Mouse (Mus musculus) forebrain, embryonic 11.5 days (tissue): ENCODE data around the gene Cbwd1. TPM values are rescaled to one million over a fixed set of nuclear protein-coding genes. Genes with fewer than 3 reads are reported as not detected.
"Not testable (repeated sequence)": the region's sequence is repeated elsewhere in the genome, so short reads cannot be mapped to it uniquely, and the experiment has no call there.

Experiments used
- ATAC-seq: fragments of 200-750 bp; cut with Nextera tagmentation; replicated peaks from 2 replicates; pipeline ENCODE4 v1.8.0; 2017; ENCODE audit warnings: moderate TSS enrichment; ENCODE audit not compliant: low FRiP score
- DNase-seq: peaks from one replicate; pipeline ENCODE4 v3.0.0-alpha.2; 2017; ENCODE audit warnings: low spot score
- H3K27ac ChIP-seq: fragments of 300-500 bp; sonication (generic); 2 replicates; pipeline ENCODE4 v1.5.1; 2014; ENCODE audit warnings: low read depth, low read length
- H3K27me3 ChIP-seq: fragments of 300-500 bp; sonication (generic); 2 replicates; pipeline ENCODE4 v1.6.1; 2014; ENCODE audit warnings: mild to moderate bottlenecking, low read length, mixed read lengths; ENCODE audit not compliant: control insufficient read depth, insufficient read depth
- H3K36me3 ChIP-seq: fragments of 300-500 bp; sonication (generic); 2 replicates; pipeline ENCODE4 v1.6.1; 2014; ENCODE audit warnings: mild to moderate bottlenecking, low read length, moderate library complexity, mixed read lengths; ENCODE audit not compliant: control insufficient read depth, insufficient read depth
- H3K4me1 ChIP-seq: fragments of 300-500 bp; sonication (generic); replicated peaks from 2 replicates; pipeline ENCODE4 v1.6.1; 2014; ENCODE audit warnings: low read length, mixed read lengths; ENCODE audit not compliant: control insufficient read depth, insufficient read depth
- H3K4me2 ChIP-seq: fragments of 300-500 bp; sonication (generic); 2 replicates; pipeline ENCODE4 v1.6.1; 2014; ENCODE audit warnings: low read depth, mild to moderate bottlenecking, low read length, moderate library complexity, mixed read lengths; ENCODE audit not compliant: severe bottlenecking
- H3K4me3 ChIP-seq: fragments of 300-500 bp; sonication (generic); 2 replicates; pipeline ENCODE4 v1.5.1; 2014; ENCODE audit warnings: low read depth, low read length
- H3K9ac ChIP-seq: fragments of 300-500 bp; sonication (generic); 2 replicates; pipeline ENCODE4 v1.6.1; 2014; ENCODE audit warnings: low read length
- H3K9me3 ChIP-seq: fragments of 300-500 bp; sonication (generic); 2 replicates; pipeline ENCODE4 v1.6.1; 2016; ENCODE audit warnings: low read length, mixed read lengths; ENCODE audit not compliant: control insufficient read depth
- WGBS: fragments of 180-500 bp; shearing (Covaris S2); extraction: QIAGEN DNeasy Blood & Tissue Kit; methylation state at CpG from one replicate; pipeline ENCODE4 v1.1.7; 2014; 5-methylcytosine and 5-hydroxymethylcytosine counted together
- polyA plus RNA-seq: library from polyadenylated mRNA; unstranded; fragments of >200 nt; fragmentation: Nextera tagmentation; extraction: Ambion mirVana; gene quantifications from 2 replicates; pipeline ENCODE4 v1.2.1, GENCODE M21; 2014

The Cbwd1 gene
- polyA plus RNA-seq, 1 experiment from 2014 or later: 22.2 TPM

DNA sequence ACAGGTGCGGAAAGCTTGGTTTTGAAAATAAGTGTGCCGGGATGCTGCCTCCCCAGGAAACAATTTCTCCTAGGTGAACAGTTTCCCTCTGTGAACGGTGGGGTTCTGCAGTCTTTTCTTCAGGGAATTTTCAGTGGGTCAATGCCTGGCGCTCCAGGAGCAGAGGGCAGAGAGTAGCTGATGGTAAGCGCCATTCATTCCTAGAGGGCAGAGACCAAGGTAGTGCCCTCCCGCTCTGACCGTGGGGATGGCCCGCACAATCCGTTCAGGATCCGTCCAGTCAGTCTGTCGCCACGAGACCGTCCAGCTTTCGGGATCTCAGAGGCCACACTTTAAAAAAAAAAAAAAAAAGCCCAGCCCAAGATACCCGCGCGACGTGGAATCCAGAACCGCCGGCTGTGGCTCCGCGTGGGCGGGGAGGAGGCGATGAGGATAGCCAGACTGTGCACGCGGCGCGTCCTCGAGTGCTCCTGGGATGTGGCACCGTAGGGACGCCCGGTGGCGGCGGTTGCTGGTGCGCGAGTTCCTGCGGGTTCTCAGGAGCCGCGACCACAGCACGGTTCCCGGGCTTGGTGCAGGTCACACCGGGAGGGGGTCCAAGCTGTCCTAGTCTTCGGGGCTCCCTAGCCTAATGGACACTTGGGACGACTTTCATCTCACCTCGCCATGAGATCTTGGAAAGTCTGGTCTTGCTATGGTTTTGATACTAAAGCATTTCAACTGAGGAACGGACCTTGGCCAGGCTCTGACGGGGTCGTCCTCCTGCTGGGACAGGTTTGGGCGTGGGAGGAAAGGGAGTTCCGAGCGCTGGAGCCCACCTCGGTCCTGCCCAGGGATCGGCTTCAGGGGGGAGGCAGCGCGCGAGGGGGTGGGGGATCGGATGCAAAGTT lies 64.2 kb downstream of the Cbwd1 start:
- peak overlapping the region; percentile 9; the same call in 1 of the 2 replicates for H3K4me3 ChIP-seq
- H3K9me3 ChIP-seq: no peaks in the 10 kb centered on the region
- no peak overlapping the region for H3K27ac ChIP-seq
- DNase-seq: peak; percentile 64
- peaks cover 61% of the 10 kb centered on the region for H3K27me3 ChIP-seq
- peak overlapping the region; percentile 31; the same call in 1 of the 2 replicates for H3K4me2 ChIP-seq
- no peaks in the 10 kb centered on the region for H3K36me3 ChIP-seq
- ATAC-seq: no peak
- no peak overlapping the region for H3K9ac ChIP-seq
- peaks cover 12% of the 10 kb centered on the region for H3K4me1 ChIP-seq
- WGBS: 1% methylated on average over 57 of the region's 57 CpGs

DNA sequence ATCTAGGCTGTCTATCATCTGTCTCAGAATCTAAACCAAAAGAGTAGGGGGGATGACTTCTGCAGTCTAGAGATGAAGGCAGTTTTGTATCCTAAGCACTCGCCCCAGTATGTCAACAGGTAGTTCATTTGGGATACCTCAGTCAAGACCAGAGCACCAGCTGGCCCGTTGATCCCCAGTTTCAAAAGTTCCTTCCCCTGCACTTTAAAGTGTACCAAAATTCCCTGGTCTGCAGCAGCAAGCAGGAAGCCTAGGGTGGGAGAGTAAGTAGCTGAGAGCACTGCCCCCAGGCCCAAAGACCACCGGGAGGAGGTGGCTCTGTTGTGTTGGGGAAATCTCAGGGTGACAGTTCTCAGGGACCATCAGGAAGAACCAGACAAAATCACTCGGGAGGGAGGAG lies 64.9 kb downstream of the Cbwd1 start:
- no peak for ATAC-seq
- no peak overlapping the region for H3K27ac ChIP-seq
- no peak overlapping the region for H3K4me3 ChIP-seq
- H3K36me3 ChIP-seq: no peaks in the 10 kb centered on the region
- WGBS: 34% methylated on average over 4 of the region's 4 CpGs
- DNase-seq: peak; percentile 43
- no peak overlapping the region for H3K4me2 ChIP-seq
- peaks cover 12% of the 10 kb centered on the region for H3K4me1 ChIP-seq
- no peak overlapping the region for H3K9ac ChIP-seq
- peaks cover 54% of the 10 kb centered on the region for H3K27me3 ChIP-seq
- H3K9me3 ChIP-seq: no peaks in the 10 kb centered on the region

DNA sequence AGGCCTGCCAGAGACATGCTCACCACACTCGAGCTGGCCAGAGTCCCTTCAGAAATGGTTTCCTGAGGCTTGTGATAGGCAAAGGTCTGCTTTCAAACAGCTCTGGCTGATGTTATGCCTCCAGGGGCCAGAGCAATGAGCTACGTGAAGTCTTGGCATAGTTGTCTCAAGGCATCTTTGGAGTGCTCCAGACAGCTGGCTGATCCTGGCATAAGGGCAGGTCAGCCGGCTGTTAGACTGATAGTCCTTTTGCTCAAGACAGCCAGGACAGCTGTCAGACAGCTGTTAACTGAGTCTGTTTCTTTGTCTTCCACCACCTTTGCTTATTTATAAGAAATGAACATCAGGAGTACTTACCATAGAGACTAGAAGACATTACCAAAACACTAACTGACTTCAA lies 74.5 kb downstream of the Cbwd1 start:
- WGBS: 84% methylated on average over 3 of the region's 3 CpGs
- no peak for ATAC-seq
- no peaks in the 10 kb centered on the region for H3K36me3 ChIP-seq

DNA sequence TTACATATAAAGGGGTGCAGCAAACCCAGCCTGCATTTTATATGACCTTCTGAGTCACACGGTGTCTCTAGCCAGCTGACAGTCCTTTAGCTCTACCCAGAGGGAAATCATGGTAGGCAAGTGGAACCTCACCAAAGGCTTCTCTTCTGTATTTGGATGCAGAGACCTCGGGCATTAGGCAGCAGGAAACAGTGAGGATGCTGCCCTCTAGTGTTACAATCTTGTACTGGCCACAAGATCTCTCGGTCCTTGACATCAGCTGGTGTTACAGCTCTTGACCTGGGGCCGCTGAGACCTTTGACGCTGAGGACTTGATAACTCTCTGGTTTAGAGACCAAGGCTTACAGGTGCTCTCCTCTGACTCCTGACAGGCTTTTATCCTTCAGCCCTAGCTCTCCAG lies 75.9 kb downstream of the Cbwd1 start:
- H3K27ac ChIP-seq: no peak overlapping the region
- H3K4me2 ChIP-seq: no peak overlapping the region
- H3K9ac ChIP-seq: no peak overlapping the region
- H3K27me3 ChIP-seq: no peaks in the 10 kb centered on the region
- H3K9me3 ChIP-seq: no peaks in the 10 kb centered on the region
- H3K4me3 ChIP-seq: no peak overlapping the region
- ATAC-seq: no peak
- H3K4me1 ChIP-seq: no peaks in the 10 kb centered on the region
- peak; percentile 65 for DNase-seq
- no peaks in the 10 kb centered on the region for H3K36me3 ChIP-seq
- 17% methylated on average over 5 of the region's 5 CpGs for WGBS

More for the DNA sequence above, 74.5 kb downstream of the Cbwd1 start:
- no peak overlapping the region for H3K4me3 ChIP-seq
- no peaks in the 10 kb centered on the region for H3K27me3 ChIP-seq
- H3K4me2 ChIP-seq: no peak overlapping the region
- H3K4me1 ChIP-seq: no peaks in the 10 kb centered on the region
- H3K27ac ChIP-seq: no peak overlapping the region
- H3K9me3 ChIP-seq: no peaks in the 10 kb centered on the region
- peak; percentile 23 for DNase-seq
- H3K9ac ChIP-seq: no peak overlapping the region

DNA sequence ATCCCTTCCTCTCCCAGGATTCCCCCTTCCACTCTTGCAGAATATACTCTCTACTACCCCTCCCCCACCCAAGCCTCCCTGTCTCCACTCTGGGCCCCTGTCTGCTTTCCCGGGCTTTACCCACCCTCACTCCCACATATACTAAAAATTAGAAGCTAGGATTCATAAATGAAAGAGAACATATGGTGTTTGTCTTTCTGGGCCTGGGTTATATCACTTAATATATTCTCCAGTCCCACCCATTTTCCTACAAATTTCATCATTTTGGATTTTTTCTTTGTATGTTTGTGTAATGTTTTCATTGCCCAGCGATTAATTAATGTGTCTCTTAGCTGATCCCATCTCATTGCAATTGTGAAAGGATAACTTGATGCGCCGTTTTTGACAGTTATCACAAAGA lies 80.2 kb downstream of the Cbwd1 start:
- DNase-seq (peak; percentile 38), ATAC-seq (no peak)
- H3K9me3 ChIP-seq: no peaks in the 10 kb centered on the region
- no peak overlapping the region for H3K27ac ChIP-seq
- no peak overlapping the region for H3K4me2 ChIP-seq
- H3K4me1 ChIP-seq: no peaks in the 10 kb centered on the region
- no peaks in the 10 kb centered on the region for H3K27me3 ChIP-seq
- H3K36me3 ChIP-seq: no peaks in the 10 kb centered on the region
- no peak overlapping the region for H3K9ac ChIP-seq
- WGBS: 61% methylated on average over 4 of the region's 4 CpGs
- no peak overlapping the region for H3K4me3 ChIP-seq

DNA sequence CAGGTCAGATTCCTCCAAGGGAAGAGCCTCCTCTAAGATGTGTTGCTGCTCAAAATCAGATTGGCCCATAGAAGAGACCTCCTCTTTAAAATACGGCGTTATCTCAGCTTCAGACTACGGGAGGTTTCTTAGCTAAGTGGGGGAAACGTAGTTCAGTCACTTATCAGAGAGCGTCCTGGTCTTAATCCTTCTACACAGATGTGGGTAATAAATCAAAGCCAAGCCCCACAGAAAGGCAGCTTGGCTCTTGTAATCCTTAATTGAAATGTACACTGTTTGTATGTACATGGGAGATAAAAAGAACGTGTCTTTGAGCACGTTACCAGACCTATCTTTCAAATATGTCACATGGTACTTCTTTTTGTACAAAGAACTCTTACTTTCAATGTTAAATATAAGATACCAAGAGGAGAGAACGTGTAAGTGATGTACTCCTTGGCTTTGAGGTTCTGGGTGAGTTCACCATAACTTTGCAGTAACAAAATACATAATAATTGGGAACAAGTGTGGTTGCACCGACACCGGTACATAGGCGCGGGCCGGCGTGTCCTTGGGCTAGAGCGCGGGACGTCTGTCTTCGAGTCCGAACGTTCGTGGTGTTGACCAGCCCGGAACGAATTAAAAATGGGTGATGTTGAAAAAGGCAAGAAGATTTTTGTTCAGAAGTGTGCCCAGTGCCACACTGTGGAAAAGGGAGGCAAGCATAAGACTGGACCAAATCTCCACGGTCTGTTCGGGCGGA lies 86.1 kb downstream of the Cbwd1 start, which contains the start of gene Gm10053:
Gene Gm10053 (plus strand): TSS at position 558 of the 742 bp plus-strand sequence.
- ATAC-seq, DNase-seq, H3K9ac ChIP-seq, H3K27ac ChIP-seq, H3K9me3 ChIP-seq, H3K4me1 ChIP-seq, H3K4me2 ChIP-seq, H3K27me3 ChIP-seq, H3K4me3 ChIP-seq, H3K36me3 ChIP-seq: not testable (repeated sequence)
- WGBS: 90% methylated on average over 23 of the region's 26 CpGs

DNA sequence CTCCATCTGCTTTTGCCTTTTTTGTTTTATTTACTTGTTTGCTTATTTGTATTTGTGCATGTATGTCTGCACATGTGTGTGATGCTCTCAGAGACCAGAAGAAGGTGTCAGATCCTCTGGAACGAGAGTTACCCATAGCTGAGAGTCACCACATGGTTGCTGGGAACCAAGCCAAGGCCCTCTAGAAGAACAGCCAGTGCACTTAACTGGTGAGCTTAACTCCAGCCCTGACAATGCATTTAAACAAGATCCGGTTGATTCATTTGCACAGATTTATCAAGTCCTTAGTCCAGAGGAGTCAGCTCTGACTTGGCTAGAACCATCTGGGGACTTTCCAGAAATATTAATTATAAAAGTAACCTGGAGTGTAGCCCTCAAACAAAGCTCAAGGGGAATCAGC lies 87.5 kb downstream of the Cbwd1 start:
- Histone ChIP-seq H3K27ac (no peak overlapping the region), H3K36me3 (no peaks in the 10 kb centered on the region), H3K4me2 (no peak overlapping the region), H3K4me1 (no peaks in the 10 kb centered on the region), H3K4me3 (no peak overlapping the region), H3K27me3 (no peaks in the 10 kb centered on the region), H3K9me3 (no peaks in the 10 kb centered on the region), H3K9ac (no peak overlapping the region)
- WGBS: 68% methylated on average over 2 of the region's 2 CpGs
- DNase-seq (no peak), ATAC-seq (no peak)

DNA sequence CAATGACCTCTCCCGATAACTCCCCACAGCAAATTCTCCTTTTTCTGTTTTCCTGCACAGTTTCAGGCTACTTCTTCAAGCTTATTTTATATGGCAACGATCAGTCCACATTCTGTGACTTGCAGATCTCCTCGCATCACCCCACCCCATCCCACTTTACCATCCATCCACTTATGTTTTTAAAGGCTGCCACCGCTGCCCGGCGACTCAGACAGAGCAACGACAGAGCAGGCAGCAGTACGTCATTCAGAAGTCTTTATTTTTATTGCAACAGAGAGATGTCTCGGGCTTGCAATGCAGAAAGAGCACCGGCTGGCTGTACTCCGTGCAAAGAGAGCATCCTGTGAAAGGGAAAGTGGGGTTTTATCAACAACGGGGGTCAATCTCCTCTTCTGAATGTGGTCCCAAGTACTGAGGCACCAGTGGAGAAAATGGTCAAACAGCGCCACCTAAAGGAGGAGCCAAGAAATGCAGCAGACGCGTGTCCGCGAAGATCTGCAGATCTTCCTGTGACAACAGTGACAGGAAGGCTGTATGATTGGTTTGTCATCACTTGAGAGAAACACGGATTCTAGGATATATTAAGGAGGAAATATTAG lies 90.3 kb downstream of the Cbwd1 start:
- Histone ChIP-seq H3K27me3 (no peaks in the 10 kb centered on the region), H3K27ac (no peak overlapping the region), H3K4me3 (peak overlapping the region; percentile 20; the same call in 1 of the 2 replicates), H3K4me2 (peak overlapping the region; percentile 44), H3K9me3 (no peaks in the 10 kb centered on the region), H3K36me3 (no peaks in the 10 kb centered on the region), H3K4me1 (no peaks in the 10 kb centered on the region), H3K9ac (peak overlapping the region; percentile 32; the same call in 1 of the 2 replicates)
- ATAC-seq: peak; percentile 49; the same call in 1 of the 2 replicates
- peak; percentile 91 for DNase-seq
- WGBS: 25% methylated on average over 18 of the region's 18 CpGs
